Mouse (Mus musculus) E14TG2a.4 (cell line): ENCODE data around the gene Rdh16f2.
"Not testable (repeated sequence)": the region's sequence is repeated elsewhere in the genome, so short reads cannot be mapped to it uniquely, and the experiment has no call there.

ENCODE experiments used
- H3K27me3 ChIP-seq: 2 replicates; pipeline ENCODE4 v1.6.1; 2014; ENCODE audit warnings: low read length, control low read depth; ENCODE audit not compliant: insufficient read depth
- H3K36me3 ChIP-seq: 2 replicates; pipeline ENCODE4 v1.6.1; 2014; ENCODE audit warnings: low read length, control low read depth; ENCODE audit not compliant: insufficient read depth
- H3K4me1 ChIP-seq: replicated peaks from 2 replicates; pipeline ENCODE4 v1.6.1; 2014; ENCODE audit warnings: low read depth, low read length, control low read depth
- H3K4me3 ChIP-seq: replicated peaks from 2 replicates; pipeline ENCODE4 v1.5.1; 2014; ENCODE audit warnings: mild to moderate bottlenecking, low read length
- H3K9me3 ChIP-seq: 2 replicates; pipeline ENCODE4 v1.6.1; 2014; ENCODE audit warnings: low read length, control low read depth
- CTCF ChIP-seq: conservative IDR thresholded peaks from 2 replicates; pipeline ENCODE4 v1.5.1; 2014; ENCODE audit warnings: low read length
- NANOG ChIP-seq: IDR thresholded peaks from 2 replicates; pipeline ENCODE4 v1.6.1; 2014; ENCODE audit warnings: borderline replicate concordance, low read length, mixed read lengths
- POU5F1 ChIP-seq: IDR thresholded peaks from 2 replicates; pipeline ENCODE4 v1.6.1; 2014; ENCODE audit warnings: low read length, borderline replicate concordance

The Rdh16f2 gene

DNA sequence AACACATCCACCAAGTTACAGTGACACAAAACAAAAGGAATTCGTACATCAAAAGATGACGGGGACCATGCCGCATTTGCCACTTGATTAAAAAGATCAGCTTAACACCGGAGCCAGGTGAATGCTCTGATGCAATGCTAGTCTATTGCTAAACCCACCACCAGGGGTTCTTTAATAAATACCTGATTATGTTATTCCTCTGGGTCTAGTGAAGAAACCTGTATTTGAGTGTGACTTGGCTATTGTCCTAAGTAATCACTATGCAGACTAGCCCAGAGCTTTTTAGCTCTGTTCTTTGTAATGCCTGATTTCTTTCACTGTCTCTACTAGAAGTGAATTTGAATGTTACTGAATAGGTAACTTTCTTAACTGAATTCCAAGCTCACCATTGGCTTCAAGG is 14.8 kb downstream of the Rdh16f2 start:
- H3K4me1 ChIP-seq, result peaks cover 62% of the 10 kb centered on the region
- no peak overlapping the region for H3K4me3 ChIP-seq
- H3K9me3 ChIP-seq, result no peaks in the 10 kb centered on the region
- H3K27me3 ChIP-seq, result no peaks in the 10 kb centered on the region
- H3K36me3 ChIP-seq, result no peaks in the 10 kb centered on the region
- TF ChIP-seq POU5F1, result no peak
- TF ChIP-seq CTCF, result no peak
- TF ChIP-seq NANOG, result peak; percentile 13; the same call in 1 of the 2 replicates

DNA sequence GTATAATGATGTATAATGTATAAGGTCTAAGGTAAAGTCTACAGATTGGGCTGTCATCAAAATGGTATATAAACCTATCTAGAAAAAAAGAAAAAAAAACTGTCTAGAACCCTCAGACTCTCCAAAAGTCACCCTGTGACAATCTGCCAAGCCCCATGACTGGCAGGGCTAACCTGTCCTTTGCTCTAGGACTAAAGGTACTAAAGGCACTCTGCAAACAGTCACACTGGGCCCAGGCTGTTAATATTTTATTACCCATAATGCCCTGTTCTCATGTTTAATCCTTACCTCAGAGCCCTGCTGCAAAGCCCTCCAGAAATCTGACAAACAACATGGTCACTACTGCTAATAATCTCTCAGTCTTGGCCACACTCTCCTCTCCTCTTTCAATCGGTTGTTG is 20.3 kb downstream of the Rdh16f2 start:
- peaks cover 33% of the 10 kb centered on the region for H3K4me1 ChIP-seq
- no peak for TF ChIP-seq NANOG
- TF ChIP-seq CTCF, result no peak
- TF ChIP-seq POU5F1, result no peak

DNA sequence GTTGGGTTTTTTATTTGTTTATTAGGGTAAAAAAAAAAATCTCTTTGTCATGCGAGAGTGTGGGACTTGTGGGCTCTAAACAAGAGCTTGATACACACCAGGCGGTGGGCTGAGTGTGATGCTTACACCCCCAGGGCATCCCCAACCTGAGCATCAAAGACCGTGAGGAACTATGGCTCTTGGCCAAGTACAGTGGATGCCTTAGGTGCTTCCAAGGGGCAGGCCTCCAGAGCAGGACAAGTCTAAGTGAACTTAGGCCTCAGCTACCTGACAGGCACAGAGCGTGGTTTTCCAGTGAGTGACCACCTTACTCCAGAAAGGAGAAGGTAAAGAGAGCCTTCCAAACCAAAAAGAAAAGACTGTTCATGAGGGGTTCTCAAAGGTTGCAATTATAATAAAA is 20.7 kb downstream of the Rdh16f2 start:
- no peaks in the 10 kb centered on the region for H3K36me3 ChIP-seq
- peaks cover 37% of the 10 kb centered on the region for H3K4me1 ChIP-seq
- H3K9me3 ChIP-seq, result peaks cover 7% of the 10 kb centered on the region; the same call in 1 of the 2 replicates
- no peak overlapping the region for H3K4me3 ChIP-seq
- TF ChIP-seq CTCF (no peak), POU5F1 (no peak), NANOG (no peak)
- no peaks in the 10 kb centered on the region for H3K27me3 ChIP-seq

More for the DNA sequence above, 20.3 kb downstream of the Rdh16f2 start:
- no peaks in the 10 kb centered on the region for H3K36me3 ChIP-seq
- H3K9me3 ChIP-seq, result peaks cover 6% of the 10 kb centered on the region; the same call in 1 of the 2 replicates
- H3K27me3 ChIP-seq, result no peaks in the 10 kb centered on the region
- H3K4me3 ChIP-seq, result no peak overlapping the region

DNA sequence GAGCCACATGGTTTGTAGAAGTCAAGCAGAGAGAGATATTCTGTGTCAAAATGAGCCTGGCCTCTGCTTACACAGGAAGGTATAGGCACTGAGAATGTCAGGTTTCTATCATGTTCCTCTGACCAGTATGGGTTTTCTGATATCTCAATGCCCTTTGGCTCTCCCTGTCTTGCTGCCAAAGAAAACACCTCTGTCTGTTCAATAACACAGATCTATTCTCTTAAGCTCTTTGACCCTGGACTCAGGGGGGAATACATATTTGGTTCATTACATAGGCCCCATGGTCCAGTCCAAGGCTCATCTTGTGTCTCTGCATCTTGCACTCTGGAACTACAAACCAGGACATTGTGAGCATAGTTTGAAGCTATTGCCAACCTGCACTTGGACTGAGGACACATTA is 22.3 kb downstream of the Rdh16f2 start, which contains the start of gene Rdh7:
Gene Rdh7 (minus strand): TSS at position 213 of the 400 bp plus-strand sequence.
- no peaks in the 10 kb centered on the region for H3K27me3 ChIP-seq
- no peak within 1 kb of the TSS for H3K4me3 ChIP-seq
- H3K4me1 ChIP-seq, result peaks cover 47% of the 10 kb centered on the region
- no peaks in the 10 kb centered on the region for H3K36me3 ChIP-seq
- TF ChIP-seq CTCF, result no peak
- no peak for TF ChIP-seq POU5F1
- TF ChIP-seq NANOG, result no peak
- peaks cover 7% of the 10 kb centered on the region; the same call in 1 of the 2 replicates for H3K9me3 ChIP-seq

DNA sequence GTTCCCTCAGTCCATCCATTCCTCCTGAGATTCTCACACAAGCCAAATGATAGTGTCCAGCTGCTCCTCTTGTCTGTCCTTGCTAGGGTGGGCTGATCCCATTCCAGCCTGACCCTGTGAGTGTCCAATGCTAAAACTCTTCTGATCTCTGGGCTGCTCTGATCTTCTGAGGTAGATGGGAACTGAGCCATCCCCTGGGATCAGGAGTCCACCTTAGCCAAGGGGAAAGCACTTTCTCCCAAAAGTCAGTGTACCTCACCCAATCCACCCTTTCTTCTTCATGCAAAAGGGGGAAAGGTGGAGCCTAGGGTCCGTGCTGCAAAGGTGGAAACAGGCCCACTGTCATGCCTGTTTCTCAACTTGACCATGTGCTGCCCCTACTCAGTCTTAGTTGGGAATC is 25.2 kb downstream of the Rdh16f2 start:
- no peaks in the 10 kb centered on the region for H3K36me3 ChIP-seq
- no peaks in the 10 kb centered on the region for H3K27me3 ChIP-seq
- peaks cover 7% of the 10 kb centered on the region; the same call in 1 of the 2 replicates for H3K9me3 ChIP-seq
- no peak for TF ChIP-seq POU5F1
- TF ChIP-seq NANOG, result no peak
- no peak for TF ChIP-seq CTCF
- H3K4me1 ChIP-seq, result peaks cover 59% of the 10 kb centered on the region
- no peak overlapping the region for H3K4me3 ChIP-seq

DNA sequence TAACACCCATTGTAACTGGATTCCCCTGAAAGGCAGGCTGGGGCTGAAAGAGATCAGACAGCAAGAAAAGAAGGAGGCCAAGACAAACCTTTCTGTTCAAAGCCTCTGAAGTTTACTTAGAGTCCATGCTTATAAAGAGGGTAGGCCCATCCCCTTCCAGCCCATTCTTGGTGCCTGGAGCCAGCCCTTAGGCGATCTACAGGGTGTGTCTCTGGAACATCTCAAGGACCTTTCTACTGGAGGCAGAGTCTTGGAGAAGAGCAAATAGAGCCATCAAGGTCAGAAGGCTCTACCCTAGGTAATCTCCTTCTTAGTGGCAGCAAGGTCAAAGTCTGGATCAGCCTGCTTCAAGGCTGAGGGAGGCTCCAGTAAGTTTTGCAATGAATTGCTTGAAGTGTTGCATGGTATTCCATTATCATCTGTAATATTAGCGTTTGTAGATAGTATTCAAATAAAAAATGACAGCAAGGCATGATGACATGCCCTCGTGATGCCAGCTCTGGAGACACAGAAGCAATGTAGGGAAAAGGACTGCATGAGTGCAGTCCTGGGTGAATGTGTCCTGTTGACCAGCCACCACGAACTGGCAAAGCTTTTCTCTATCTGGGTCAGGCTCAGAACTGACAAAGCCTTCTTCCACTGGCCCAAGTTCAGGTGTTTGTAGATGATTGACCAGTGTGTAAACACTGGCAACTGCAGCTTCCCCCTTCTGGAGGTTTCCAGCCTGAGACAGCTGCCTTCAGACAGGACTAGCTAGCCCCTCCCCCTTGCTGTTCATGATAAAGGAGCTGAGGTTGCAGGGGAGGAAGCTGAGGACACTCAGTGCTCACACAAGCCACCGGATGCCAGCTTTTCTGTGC is 27.1 kb downstream of the Rdh16f2 start:
- not testable (repeated sequence) for H3K36me3 ChIP-seq, H3K27me3 ChIP-seq, H3K9me3 ChIP-seq, H3K4me3 ChIP-seq
- H3K4me1 ChIP-seq, result peaks cover 78% of the 10 kb centered on the region

DNA sequence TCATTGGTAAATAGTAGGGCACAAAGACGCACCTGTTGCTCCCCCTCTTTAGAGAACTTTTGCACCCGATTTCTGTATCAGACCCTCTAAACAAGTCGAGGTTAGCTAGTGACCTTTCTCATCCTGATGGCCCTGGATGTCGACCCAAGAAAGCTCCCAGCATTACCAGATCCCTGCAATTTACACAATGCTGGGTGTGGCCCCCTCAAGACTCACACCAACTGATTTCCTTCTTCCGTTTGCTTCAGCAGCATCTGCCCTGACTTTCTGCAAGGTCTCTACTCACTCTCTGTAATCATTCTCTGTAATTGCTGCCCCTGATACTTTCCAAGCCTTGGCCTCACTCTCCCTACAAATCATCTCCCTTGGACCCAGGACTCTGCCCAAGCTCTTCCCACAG is 30.4 kb downstream of the Rdh16f2 start:
- H3K9me3 ChIP-seq, result 0 out of 2 replicates have a peak, but pooled peaks cover under 1% of the 10 kb centered on the region
- no peak overlapping the region; the same call in 1 of the 2 replicates for H3K4me3 ChIP-seq
- peaks cover 3% of the 10 kb centered on the region; the same call in 1 of the 2 replicates for H3K27me3 ChIP-seq
- no peaks in the 10 kb centered on the region for H3K36me3 ChIP-seq
- H3K4me1 ChIP-seq, result peaks cover 85% of the 10 kb centered on the region
- no peak for TF ChIP-seq CTCF
- no peak for TF ChIP-seq NANOG
- no peak for TF ChIP-seq POU5F1

DNA sequence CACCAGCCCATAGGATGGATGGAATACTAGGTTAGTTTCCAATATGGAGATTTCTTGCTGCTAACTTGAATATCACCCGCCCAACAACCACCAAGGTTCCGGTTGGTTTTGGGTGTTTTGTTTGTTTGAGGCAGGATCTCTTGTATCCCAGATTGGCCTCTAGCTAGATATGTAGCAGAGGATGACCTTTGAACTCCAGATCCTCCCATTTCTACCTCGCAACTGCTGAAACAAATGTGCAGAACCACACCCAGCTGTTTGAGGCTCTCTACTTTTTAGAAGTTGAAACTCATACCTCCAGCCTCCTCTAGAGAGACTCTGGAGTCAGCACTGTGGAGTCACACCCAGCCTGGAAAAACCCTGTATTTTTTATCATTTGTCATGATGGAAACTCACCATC is 31.2 kb downstream of the Rdh16f2 start:
- peaks cover 79% of the 10 kb centered on the region for H3K4me1 ChIP-seq
- H3K9me3 ChIP-seq, result no peaks in the 10 kb centered on the region
- peaks cover 3% of the 10 kb centered on the region; the same call in 1 of the 2 replicates for H3K27me3 ChIP-seq
- no peaks in the 10 kb centered on the region for H3K36me3 ChIP-seq
- TF ChIP-seq POU5F1 (no peak), CTCF (no peak), NANOG (no peak)
- H3K4me3 ChIP-seq, result peak overlapping the region; percentile 21; the same call in 1 of the 2 replicates

DNA sequence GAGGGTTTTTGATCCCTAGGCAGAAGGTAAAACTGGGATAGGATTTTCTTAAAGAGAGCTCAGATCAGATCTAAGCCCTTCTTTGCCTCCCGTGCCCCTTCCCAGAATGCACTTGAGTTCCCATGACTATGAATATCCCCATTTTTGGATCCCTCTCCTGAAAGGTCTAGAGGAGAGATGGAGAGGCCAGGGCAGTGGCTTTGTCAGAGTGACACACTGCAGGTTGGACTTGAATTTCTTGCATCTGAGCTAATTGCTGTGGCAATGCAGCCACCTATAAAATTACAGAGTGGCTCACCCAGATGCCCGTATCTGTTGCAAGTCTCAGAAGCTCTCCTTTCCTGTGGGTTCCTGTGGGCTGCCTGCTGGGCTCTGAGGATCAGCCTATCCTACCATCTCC is 31.9 kb downstream of the Rdh16f2 start, which contains the start of gene Sdr9c7:
Gene Sdr9c7 (plus strand): TSS at position 301 of the 400 bp plus-strand sequence.
- Histone ChIP-seq H3K4me3 (0 out of 2 replicates have a peak within 1 kb of the TSS, but pooled peaks have one; percentile 21), H3K4me1 (peaks cover 75% of the 10 kb centered on the region), H3K36me3 (no peaks in the 10 kb centered on the region), H3K27me3 (peaks cover 3% of the 10 kb centered on the region; the same call in 1 of the 2 replicates), H3K9me3 (no peaks in the 10 kb centered on the region)
- TF ChIP-seq POU5F1, result no peak
- TF ChIP-seq NANOG, result no peak
